Mouse (Mus musculus) kidney, postnatal 0 days (tissue): Measurements from ENCODE around the gene Panx1. TPM values are rescaled to one million over a fixed set of nuclear protein-coding genes. Genes with fewer than 3 reads are reported as not detected.

ENCODE experiments used
- ATAC-seq: fragments of 200-750 bp; cut with Nextera tagmentation; replicated peaks from 2 replicates; pipeline ENCODE4 v1.8.0; 2017; ENCODE audit warnings: low read depth, moderate number of reproducible peaks, moderate TSS enrichment, moderate library complexity; ENCODE audit not compliant: low FRiP score
- DNase-seq: peaks from one replicate; pipeline ENCODE4 v3.0.0-alpha.2; 2016; ENCODE audit warnings: low spot score
- H3K27ac ChIP-seq: fragments of 300-500 bp; sonication (generic); 2 replicates; pipeline ENCODE4 v1.5.1; 2014; ENCODE audit warnings: mild to moderate bottlenecking
- H3K27me3 ChIP-seq: fragments of 300-500 bp; sonication (generic); 2 replicates; pipeline ENCODE4 v1.6.1; 2014; ENCODE audit warnings: low read length, mixed read lengths; ENCODE audit not compliant: insufficient read depth
- H3K36me3 ChIP-seq: fragments of 300-500 bp; sonication (generic); 2 replicates; pipeline ENCODE4 v1.6.1; 2014; ENCODE audit warnings: low read length, mixed read lengths; ENCODE audit not compliant: insufficient read depth
- H3K4me1 ChIP-seq: fragments of 300-500 bp; sonication (generic); replicated peaks from 2 replicates; pipeline ENCODE4 v1.6.1; 2014; ENCODE audit warnings: antibody characterized with exemption, low read length, mixed read lengths; ENCODE audit not compliant: insufficient read depth
- H3K4me2 ChIP-seq: fragments of 300-500 bp; sonication (generic); 2 replicates; pipeline ENCODE4 v1.6.1; 2014; ENCODE audit warnings: mild to moderate bottlenecking, low read length, moderate library complexity, mixed read lengths
- H3K4me3 ChIP-seq: fragments of 300-500 bp; sonication (generic); replicated peaks from 2 replicates; pipeline ENCODE4 v1.5.1; 2014; ENCODE audit warnings: low read depth, low read length
- H3K9ac ChIP-seq: fragments of 300-500 bp; sonication (generic); 2 replicates; pipeline ENCODE4 v1.6.1; 2014; ENCODE audit warnings: low read depth, low read length
- H3K9me3 ChIP-seq: fragments of 300-500 bp; sonication (generic); replicated peaks from 2 replicates; pipeline ENCODE4 v1.6.1; 2016; ENCODE audit warnings: low read length, inconsistent platforms, mixed read lengths
- CTCF ChIP-seq: IDR thresholded peaks from 2 replicates; pipeline ENCODE4 v1.5.1; 2016; ENCODE audit warnings: antibody characterized with exemption, low read depth, mild to moderate bottlenecking, moderate library complexity
- WGBS: fragments of 180-500 bp; shearing (Covaris S2); extraction: QIAGEN DNeasy Blood & Tissue Kit; methylation state at CpG from one replicate; pipeline ENCODE4 v1.1.7; 2014; 5-methylcytosine and 5-hydroxymethylcytosine counted together
- polyA plus RNA-seq: library from polyadenylated mRNA; unstranded; fragments of >200 nt; fragmentation: Nextera tagmentation; extraction: Ambion mirVana; gene quantifications from 2 replicates; pipeline ENCODE4 v1.2.1, GENCODE M21; 2015

Gene Panx1
- polyA plus RNA-seq, 1 experiment from 2014 or later, result 37.3 TPM

GRCm38 (mm10) chr9:15036807-15037206, 8.5 kb downstream of the Panx1 start:
- WGBS, result 36% methylated on average over 4 of the region's 4 CpGs
- no peak for DNase-seq
- no peaks in the 10 kb centered on the region for H3K9me3 ChIP-seq
- TF ChIP-seq CTCF, result no peak
- no peak for ATAC-seq
- H3K4me1 ChIP-seq, result no peaks in the 10 kb centered on the region; the same call in 1 of the 2 replicates
- H3K27ac ChIP-seq, result no peak overlapping the region
- no peak overlapping the region for H3K4me3 ChIP-seq
- H3K4me2 ChIP-seq, result no peak overlapping the region
- 0 out of 2 replicates have a peak, but pooled peaks cover 2% of the 10 kb centered on the region for H3K36me3 ChIP-seq
- no peak overlapping the region for H3K9ac ChIP-seq
- no peaks in the 10 kb centered on the region for H3K27me3 ChIP-seq

DNA sequence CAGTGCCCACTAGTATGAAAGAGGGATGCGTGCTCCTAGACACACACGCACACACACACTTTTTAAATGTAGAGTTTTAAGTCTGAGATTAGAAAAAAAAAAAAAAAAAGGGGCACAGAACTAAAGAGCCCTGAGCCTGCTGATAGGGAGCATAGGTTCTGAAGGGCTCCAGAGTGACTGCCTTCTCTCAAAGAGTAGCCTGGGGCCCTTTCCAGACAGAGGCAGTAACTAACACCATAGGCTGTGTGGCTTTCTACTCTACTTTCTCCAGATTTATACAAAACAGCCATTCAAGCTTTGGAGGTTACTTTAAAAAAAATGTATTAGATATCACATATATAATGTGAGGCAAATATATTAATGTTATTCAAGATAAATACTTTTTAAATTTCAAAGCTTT, 8.9 kb downstream of the Panx1 start:
- no peak for ATAC-seq
- WGBS, result 96% methylated on average over 2 of the region's 2 CpGs
- no peak for DNase-seq

GRCm38 (mm10) chr9:15035979-15036378, 9.3 kb downstream of the Panx1 start:
- WGBS, result 93% methylated on average over 7 of the region's 7 CpGs
- H3K4me1 ChIP-seq, result no peaks in the 10 kb centered on the region; the same call in 1 of the 2 replicates
- ATAC-seq, result no peak

More for the DNA sequence above, 8.9 kb downstream of the Panx1 start:
- no peaks in the 10 kb centered on the region; the same call in 1 of the 2 replicates for H3K4me1 ChIP-seq
- no peak overlapping the region for H3K9ac ChIP-seq
- H3K36me3 ChIP-seq, result 0 out of 2 replicates have a peak, but pooled peaks cover 4% of the 10 kb centered on the region
- no peak overlapping the region for H3K4me2 ChIP-seq
- no peak overlapping the region for H3K4me3 ChIP-seq
- H3K27me3 ChIP-seq, result no peaks in the 10 kb centered on the region
- no peaks in the 10 kb centered on the region for H3K9me3 ChIP-seq
- H3K27ac ChIP-seq, result no peak overlapping the region
- no peak for TF ChIP-seq CTCF

DNA sequence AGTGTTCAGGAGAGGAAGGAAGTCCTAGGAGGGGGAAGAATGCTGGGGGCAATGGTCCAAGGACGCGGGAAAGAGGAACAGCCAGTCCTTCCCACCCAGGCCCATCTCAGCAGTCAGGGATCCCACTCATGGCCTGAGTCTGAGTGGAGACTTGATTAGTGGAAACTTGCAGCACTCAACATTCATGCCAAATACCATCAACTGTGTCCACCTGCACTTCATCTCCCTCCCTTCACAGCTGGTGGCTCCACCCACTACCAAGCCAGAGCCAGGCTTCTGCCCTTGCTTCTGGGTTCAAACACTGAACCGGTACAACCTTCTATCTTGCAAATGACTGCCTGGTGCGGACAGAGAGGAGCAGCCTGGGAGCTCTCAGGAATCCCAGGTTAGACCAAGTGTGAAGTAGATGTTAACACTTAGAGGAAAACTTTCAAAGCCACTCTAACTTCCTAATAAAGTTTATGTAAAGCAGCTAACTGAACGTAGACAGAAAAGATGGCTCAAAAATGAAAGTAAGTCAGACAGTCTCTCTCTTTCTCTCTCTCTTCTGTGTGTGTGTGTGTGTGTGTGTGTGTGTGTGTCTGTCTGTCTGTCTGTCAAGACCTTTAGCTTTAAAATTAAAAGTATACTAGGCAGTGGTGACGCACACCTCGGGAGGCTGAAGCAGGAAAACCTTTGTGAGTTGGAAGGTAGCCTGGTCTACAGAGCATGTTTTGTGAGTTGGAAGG, 10.6 kb downstream of the Panx1 start:
- H3K27ac ChIP-seq, result peak overlapping the region; percentile 9; the same call in 1 of the 2 replicates
- DNase-seq, result no peak

More at GRCm38 (mm10) chr9:15035979-15036378, 9.3 kb downstream of the Panx1 start:
- Histone ChIP-seq H3K27me3 (no peaks in the 10 kb centered on the region), H3K9ac (no peak overlapping the region), H3K9me3 (no peaks in the 10 kb centered on the region), H3K4me2 (no peak overlapping the region), H3K36me3 (0 out of 2 replicates have a peak, but pooled peaks cover 4% of the 10 kb centered on the region), H3K27ac (no peak overlapping the region), H3K4me3 (no peak overlapping the region)
- TF ChIP-seq CTCF, result no peak
- no peak for DNase-seq

GRCm38 (mm10) chr9:15033568-15034160, 11.6 kb downstream of the Panx1 start:
- H3K4me2 ChIP-seq, result no peak overlapping the region
- no peaks in the 10 kb centered on the region; the same call in 1 of the 2 replicates for H3K4me1 ChIP-seq
- TF ChIP-seq CTCF, result peak; percentile 70
- H3K9me3 ChIP-seq, result no peaks in the 10 kb centered on the region
- no peak overlapping the region for H3K4me3 ChIP-seq
- H3K9ac ChIP-seq, result no peak overlapping the region
- ATAC-seq, result no peak
- WGBS, result 72% methylated on average over 5 of the region's 5 CpGs
- no peak overlapping the region for H3K27ac ChIP-seq
- DNase-seq, result peak; percentile 54
- H3K27me3 ChIP-seq, result no peaks in the 10 kb centered on the region
- 0 out of 2 replicates have a peak, but pooled peaks cover 4% of the 10 kb centered on the region for H3K36me3 ChIP-seq

More for the DNA sequence above, 10.6 kb downstream of the Panx1 start:
- Histone ChIP-seq H3K4me3 (no peak overlapping the region), H3K4me1 (no peaks in the 10 kb centered on the region; the same call in 1 of the 2 replicates), H3K4me2 (no peak overlapping the region), H3K36me3 (0 out of 2 replicates have a peak, but pooled peaks cover 4% of the 10 kb centered on the region), H3K9me3 (no peaks in the 10 kb centered on the region), H3K27me3 (no peaks in the 10 kb centered on the region), H3K9ac (no peak overlapping the region)
- TF ChIP-seq CTCF, result no peak
- WGBS, result 63% methylated on average over 7 of the region's 7 CpGs
- no peak for ATAC-seq

DNA sequence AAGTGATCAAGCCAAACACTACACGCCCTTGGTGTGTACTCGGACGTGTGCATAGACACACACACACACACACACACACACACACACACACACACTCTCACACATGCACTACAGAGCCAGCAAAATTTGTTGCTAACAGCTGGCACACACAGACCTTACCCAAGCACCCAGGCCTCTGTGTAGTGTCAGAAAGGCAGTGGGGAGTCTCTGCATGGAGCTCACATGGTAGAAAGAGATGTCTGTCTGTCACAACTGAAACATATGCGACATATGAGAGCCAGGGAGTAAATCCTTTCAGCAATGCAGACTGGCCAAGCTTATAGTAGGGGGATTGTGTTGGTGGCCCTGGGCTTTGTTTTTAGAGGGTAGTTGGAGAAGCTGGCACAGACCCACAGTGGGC, 12.5 kb downstream of the Panx1 start:
- Histone ChIP-seq H3K4me3 (no peak overlapping the region), H3K4me1 (no peaks in the 10 kb centered on the region; the same call in 1 of the 2 replicates), H3K36me3 (0 out of 2 replicates have a peak, but pooled peaks cover 4% of the 10 kb centered on the region), H3K27me3 (no peaks in the 10 kb centered on the region), H3K27ac (no peak overlapping the region), H3K4me2 (no peak overlapping the region), H3K9me3 (no peaks in the 10 kb centered on the region), H3K9ac (no peak overlapping the region)
- ATAC-seq (no peak), DNase-seq (no peak)
- WGBS, result 89% methylated on average over 4 of the region's 4 CpGs
- no peak for TF ChIP-seq CTCF
